Mouse (Mus musculus): ENCODE measurements around the gene Nectin1.

Nectin1 gene

DNA sequence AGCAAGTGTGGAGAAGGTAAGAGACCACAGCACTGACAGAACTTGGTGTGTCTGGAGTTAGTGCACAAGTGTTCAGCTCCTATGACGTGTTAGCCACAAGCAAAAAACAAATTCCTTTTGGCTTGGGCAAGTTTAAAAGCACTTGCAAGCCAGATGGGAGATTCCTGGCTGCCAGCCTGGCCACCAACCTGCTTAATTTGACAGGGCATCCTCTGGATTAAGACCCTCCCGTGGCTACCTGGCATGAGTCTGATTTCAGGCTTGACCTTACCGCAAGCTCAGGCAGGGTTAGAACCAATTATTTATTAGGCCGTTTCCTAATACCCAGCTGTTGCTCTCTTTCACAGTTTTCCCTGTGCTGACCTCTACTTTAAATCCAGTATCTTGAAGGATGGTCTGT is 1.7 kb upstream of the Nectin1 start:
- no peak for DNase-seq

DNA sequence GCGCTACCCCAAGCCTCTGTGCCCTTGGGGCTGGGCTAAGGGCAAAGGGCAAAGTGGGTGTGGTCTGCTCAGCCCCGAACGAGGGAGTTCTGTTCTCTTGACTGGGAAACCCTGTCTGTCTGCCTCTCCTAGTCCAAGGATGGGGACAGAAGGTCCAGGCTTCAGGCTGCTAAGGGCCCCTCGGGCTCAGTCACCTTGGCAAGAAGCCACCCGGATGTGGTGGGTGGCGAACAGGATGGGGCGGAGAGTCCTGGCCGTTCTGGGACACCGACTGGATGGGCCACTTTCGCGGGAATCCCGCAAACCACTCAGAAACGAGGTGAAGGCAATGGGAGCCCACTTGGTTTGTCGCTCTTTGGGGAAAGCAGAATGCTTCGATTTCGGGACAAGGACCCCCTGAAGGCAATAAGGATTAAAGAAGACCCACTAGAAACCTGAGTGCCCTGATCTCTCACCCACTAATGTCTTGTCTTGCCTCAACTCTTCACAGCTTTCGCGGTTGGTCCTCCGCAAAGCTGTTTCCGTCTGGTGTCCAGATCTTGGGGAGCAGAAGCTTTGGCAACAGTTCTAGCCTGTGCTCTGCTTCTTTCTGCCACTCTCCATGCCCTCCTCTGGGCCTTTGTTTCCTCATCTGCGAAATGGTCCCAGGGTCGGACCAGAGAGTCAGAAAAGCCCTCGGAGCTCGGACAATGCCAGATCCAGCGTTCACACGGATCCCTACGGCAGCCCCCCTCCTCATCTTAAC is 710 bp upstream of the Nectin1 start:
- peak in 1 of 2 experiments; percentile 11 for DNase-seq

DNA sequence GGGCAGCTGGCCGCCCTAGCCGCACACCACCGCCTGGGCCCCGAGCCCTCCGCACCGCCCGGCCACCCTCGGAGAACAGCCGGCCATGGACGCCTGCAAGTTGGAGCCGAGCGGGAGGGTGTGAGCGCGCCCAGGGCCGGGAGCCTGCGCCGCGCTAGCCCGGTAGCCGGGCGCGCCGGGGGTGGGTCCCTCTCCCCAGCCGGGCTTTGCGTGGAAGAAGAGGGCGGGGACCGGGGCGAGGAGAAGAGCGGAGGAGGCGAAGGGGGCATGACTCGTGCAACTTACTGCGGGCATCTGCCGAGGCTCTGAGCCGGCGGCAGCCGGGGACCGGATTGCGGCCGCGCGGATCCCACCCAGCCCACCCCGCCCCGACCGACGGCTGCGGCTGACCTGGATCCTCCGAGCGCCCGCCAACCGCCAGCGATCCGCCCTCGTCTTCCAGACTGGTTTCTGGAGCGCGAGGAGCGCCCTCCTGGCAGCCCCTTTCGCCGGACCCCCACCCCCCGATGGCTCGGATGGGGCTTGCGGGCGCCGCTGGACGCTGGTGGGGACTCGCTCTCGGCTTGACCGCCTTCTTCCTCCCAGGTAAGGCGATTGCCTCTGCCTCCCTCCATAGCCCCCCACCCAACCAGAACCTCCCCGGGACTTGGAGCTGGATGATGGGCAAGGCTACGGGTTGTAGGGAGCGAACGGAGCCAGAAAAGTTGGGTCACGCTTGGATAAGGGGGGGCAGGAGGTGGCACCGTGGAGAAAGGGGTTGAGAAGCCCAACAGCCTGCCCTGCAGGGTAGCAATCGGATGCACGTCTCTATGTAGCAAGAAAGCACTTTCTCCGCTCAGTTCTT is 576 bp downstream of the Nectin1 start:
- peak in 1 of 2 experiments; percentile 22 for DNase-seq

GRCm38 (mm10) chr9:43745051-43745792 is 1.4 kb downstream of the Nectin1 start:
- DNase-seq: no peak

DNA sequence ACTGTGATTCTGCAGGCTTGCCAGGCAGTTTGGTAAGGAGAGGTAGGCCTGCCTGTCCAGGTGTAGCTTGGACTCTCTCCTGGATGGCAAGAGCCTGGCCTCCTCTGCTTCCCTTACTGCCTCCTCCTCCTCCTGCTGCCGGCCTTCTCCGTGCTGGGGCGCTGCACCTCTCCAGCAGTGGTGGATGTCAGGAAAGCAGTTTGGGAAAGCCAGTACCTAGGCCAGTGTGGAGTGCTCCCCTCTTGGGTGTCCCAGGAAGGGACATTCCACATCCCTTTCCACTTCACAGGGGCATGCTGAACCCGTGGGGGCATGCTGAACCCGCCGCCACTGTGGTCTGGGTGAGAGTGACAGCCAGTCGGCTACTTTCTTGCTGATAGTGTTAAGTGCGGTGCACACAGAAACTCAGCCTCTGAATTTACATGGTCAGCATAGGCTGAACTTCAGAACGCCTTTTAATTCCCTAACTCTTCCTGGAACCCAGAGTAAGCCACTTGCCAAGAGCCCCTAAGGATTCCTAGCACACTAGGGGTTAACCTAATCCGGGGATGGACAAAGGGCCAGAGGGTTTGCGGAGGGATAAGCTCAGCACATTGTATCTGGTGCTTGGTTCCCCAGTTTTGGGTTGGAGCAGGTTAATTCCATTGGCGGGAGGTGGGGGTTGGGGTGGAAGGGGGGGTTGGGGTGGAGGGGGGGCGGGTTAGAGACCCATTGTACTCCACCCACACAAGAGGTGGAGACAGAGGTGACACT is 2.3 kb downstream of the Nectin1 start:
- no peak for DNase-seq

DNA sequence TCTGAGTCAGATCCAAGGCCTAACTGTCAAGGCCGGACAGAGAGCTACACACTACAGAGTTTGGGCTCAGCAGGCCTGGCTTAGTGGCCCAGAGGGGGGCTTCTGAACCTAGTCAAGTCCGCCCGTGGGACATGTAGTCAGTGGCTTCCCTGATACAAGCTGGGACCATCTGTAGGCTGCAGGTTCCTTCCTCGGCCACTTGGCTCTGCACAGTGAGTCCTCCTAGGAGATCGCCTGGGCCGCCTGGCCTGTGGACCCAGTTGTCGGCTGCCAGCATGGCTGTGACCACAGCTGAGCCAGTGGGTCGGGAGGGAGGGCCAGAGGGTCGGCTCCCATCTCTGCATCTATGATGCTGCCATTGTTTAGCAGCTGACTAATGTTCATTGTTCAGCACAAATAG is 3.9 kb downstream of the Nectin1 start:
- no peak for DNase-seq

- DNase-seq: no peak
Observed at GRCm38 (mm10) chr9:43748519-43748918, 4.7 kb downstream of the Nectin1 start.

DNA sequence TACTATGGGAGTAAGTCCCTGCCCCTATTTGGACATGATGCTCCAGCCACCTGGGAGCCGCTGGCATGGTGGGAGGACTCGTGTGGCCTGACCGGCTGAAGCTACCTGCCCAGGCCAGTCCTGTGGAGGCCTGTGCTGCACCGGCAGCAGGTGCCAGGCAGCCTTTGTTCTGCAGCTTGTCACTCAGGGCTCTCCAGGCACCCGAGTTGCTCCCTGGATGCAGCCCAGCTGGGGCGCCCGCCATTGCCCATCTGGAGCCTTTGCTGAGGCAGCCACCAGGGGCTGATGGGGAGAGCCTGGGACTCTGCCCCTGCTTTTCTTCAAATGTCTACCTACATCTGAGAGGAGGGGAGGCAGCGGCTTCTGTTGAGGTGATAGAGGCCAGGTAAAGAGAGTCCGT is 6.3 kb downstream of the Nectin1 start:
- no peak for DNase-seq

GRCm38 (mm10) chr9:43751111-43751510 is 7.3 kb downstream of the Nectin1 start:
- no peak for DNase-seq

- DNase-seq: no peak
Observed at GRCm38 (mm10) chr9:43753481-43753880, 9.7 kb downstream of the Nectin1 start.

GRCm38 (mm10) chr9:43754083-43754482 is 10.3 kb downstream of the Nectin1 start:
- DNase-seq: no peak

DNA sequence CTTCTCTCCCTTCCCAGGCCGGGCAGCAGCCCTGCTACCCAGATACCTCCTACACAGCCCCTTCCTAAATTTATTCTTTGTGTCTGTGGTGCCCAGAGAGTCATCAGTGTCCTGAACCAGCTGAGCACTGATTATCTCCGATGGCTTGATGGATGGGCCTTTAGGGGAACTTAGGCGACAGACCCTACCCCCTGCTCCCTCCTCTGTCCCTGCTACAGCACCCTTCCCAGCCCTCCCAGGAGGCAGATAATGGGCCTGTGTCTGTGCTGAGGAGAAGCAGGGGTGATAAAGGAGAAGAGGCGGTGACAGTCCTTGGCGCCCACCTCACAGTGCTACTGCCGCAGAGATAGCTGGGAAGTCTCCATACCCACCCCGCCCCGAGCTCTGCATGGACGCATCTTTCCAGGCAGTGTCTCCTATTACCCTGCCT is 11.0 kb downstream of the Nectin1 start:
- no peak for DNase-seq

DNA sequence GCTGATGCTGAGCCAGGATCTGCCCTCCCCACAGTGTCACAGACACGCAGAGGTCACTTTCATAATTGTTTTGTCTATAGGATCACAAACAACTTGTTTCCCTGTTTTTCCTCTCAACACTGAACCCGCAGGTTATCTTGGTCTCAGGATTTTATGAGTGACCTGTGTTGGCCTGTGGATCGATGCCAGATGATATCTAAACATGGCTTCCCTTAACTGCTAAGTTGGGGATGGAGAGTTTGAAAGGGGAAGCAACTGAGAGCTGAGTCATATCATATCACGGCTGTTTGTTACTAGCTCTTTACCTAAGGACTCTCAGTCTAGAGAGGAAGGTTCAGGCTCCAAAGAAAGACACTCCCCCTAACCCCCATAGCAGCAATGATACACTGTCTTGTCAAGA is 11.7 kb downstream of the Nectin1 start:
- DNase-seq: no peak

DNA sequence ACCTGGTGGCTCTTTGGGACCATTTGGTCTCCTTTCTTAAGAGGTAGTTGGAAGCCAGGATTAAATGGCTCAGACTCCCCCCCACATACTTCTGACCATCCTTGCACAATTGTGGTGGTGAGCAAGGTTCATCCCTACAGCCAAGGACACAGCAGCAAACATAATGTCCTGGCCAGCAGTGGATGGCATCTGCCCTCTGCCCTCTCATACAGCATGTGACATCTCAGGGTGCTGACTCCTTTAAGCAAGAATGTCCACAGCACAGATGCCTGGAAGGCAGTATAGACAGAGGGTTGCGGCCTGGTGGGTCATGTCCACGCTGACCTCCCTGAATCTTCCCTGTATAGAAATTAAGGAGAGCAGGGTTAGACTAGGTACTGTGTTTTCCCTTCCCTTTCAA is 12.1 kb downstream of the Nectin1 start:
- no peak for DNase-seq

DNA sequence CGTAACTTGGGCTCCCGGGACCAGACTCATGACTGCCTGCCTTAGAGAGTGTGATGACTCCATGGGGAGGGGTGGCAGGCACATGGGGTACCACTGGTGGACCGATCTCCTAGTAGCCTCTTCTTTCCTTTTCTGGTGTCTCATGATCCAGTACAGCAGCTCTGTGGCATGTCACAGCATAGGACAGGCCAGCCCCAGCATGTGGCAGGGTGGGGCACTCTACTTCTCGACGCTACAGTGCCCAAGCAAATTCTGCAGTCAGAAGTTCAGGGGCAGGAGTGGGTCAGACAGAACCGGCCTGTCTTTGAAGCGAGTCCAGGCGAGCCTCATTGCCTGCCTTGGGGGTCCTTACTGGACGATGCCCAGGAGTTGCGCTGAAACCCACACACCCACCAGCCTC is 13.4 kb downstream of the Nectin1 start:
- no peak for DNase-seq

- DNase-seq: no peak
Observed at GRCm38 (mm10) chr9:43757972-43758965, 14.5 kb downstream of the Nectin1 start.

GRCm38 (mm10) chr9:43760078-43760477 is 16.3 kb downstream of the Nectin1 start:
- DNase-seq: no peak

GRCm38 (mm10) chr9:43761181-43761820 is 17.5 kb downstream of the Nectin1 start:
- no peak for DNase-seq

DNA sequence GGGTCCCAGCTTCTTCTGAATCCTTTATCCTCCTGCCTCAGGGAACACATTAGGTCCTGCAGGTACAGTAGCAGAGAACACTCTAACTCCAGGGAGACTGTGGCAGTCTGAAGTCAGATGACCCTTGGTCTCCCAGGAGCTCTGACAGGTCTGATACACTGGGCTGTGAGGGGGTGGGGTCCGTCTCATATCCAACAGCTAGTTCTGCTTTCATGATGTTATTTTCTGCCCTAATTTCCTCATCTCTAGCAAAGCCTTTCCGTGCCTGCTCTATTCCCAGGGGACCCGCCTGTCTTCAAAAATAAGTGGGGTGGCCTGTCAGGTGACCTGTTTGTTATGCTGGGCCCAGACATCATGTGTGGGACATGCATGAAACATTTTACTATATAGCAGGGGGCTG is 18.2 kb downstream of the Nectin1 start:
- DNase-seq: no peak

DNA sequence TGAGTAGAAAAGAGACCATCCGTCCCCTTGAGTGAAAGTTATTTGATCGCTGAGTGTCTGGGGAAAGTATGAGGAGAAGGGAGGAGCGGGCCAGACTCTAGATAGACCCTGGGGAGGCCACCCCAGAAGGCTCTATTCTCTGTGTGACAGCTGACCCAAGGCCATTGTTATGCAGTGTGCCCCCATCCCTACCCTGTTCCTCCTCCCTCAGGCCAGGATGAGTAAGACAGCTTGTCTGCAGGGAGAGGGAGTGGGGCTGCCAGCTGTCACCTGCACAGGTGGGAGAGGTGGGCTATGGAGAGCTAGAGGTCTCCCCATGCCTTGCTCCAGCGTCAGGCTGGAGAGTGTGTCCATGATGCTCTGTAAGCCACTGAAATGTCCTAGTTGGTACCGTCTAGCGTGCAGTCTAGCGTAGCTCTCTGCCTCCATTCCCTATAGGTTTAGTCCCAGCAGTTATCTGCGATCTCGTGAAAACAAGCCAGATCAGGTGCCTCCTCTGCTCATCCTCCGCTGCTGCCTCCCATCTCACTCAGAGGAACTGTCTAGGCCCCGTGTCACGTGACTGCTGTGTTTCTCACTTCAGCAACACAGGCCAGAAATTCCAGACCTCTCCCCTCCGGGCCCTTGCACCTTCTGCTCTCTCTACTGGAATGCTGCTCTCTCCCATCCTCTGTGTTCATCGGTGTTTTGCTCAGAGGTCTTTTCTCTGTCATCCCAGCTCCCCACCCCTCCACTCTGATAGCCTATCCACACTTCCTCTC is 21.8 kb downstream of the Nectin1 start:
- DNase-seq: no peak

All from thymus, adult 18-20 months (tissue).